Mouse (Mus musculus) kidney, adult 2 months (tissue): ENCODE measurements around the gene Cckar.

Experiments
- CTCF ChIP-seq: fragments of 200-500 bp; conservative IDR thresholded peaks from 2 replicates; pipeline ENCODE4 v1.5.1; 2011; ENCODE audit warnings: low read depth, mild to moderate bottlenecking, control low read depth, low read length, moderate library complexity, mixed read lengths; ENCODE audit not compliant: insufficient read depth, insufficient read length
- POLR2A ChIP-seq: fragments of 200-500 bp; IDR thresholded peaks from one replicate; pipeline ENCODE4 v1.6.1; 2011; ENCODE audit warnings: low read depth, low read length, control low read depth

DNA sequence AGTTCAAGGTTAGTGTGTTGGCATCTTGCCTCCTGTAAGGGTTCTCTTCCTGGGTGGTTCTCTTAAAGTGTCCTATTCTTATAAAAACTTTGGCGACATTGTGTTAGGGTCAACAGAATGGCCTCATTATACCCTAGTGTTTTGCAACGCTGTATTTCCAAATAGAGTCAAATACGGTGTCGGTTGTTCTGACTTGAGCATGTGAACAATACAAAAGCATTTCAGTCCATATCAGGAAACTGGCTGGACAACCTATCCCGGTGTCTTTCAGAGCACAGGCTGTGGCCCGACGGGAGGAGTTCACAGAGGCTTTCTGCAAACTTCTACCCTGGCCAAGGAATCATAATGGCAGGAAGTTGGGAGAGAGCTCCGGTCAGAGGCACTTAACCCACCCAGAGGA is 15.4 kb downstream of the Cckar start:
- TF ChIP-seq CTCF = no peak
- no peak for TF ChIP-seq POLR2A
